Mouse (Mus musculus) cerebellum, postnatal 25 days (tissue): ENCODE measurements around the gene Gm4498.
"Not testable (repeated sequence)": the region's sequence is repeated elsewhere in the genome, so short reads cannot be mapped to it uniquely, and the experiment has no call there.

Experiments
- DNase-seq, 2 experiments: peaks; one replicate each; pipeline ENCODE4 v3.0.0; 2021; ENCODE audit warnings: mixed read lengths in 2 of 2

Gm4498 gene

GRCm38 (mm10) chr7:20233728-20234127 is at the start of gene Gm4498:
Gm4498 (minus strand) TSS chr7:20233828.
- not testable (repeated sequence) for DNase-seq

- DNase-seq, result not testable (repeated sequence)
Observed at GRCm38 (mm10) chr7:20262734-20263133, 29.1 kb upstream of the Gm4498 start, which contains the start of gene Gm5890. Gm5890 (minus strand) TSS chr7:20262834.

- not testable (repeated sequence) for DNase-seq
Observed at GRCm38 (mm10) chr7:20205507-20205906, 28.1 kb downstream of the Gm4498 start, which contains the start of gene Gm6164. Gm6164 (minus strand) TSS chr7:20205607.

GRCm38 (mm10) chr7:20193410-20193809 is 40.2 kb downstream of the Gm4498 start, which contains the start of gene Vmn1r95:
Vmn1r95 (plus strand) TSS chr7:20193710.
- DNase-seq, result not testable (repeated sequence)
